Mouse (Mus musculus): Measurements from ENCODE around the gene Meig1. TPM values are rescaled to one million over a fixed set of nuclear protein-coding genes. Genes with fewer than 3 reads are reported as not detected.

Meig1 gene
- polyA plus RNA-seq, 1 experiment = 0.14 TPM

DNA sequence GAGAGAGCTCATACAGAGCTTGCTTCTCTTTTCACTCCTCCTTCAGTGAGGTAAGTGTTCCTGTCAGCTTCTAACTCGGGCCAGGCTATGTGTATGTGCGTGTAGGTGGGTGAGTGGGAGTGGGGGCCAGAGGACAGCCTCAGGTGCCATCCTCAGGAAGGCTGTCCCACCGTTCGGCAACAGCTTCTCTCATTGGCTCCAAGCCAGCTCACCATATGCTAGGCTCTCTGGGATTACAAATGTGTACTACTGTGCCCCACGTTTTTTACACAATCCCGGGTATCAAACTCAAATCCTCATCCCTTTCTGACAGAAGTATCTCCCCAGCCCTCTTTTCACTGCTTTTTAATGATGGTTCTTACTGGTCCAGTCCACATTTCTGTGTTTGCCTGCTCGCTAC lies 21.8 kb upstream of the Meig1 start:
- Histone ChIP-seq H3K36me3 (ENCODE audit: control insufficient read depth, insufficient read depth) (peaks cover 17% of the 10 kb centered on the region), H3K27me3 (ENCODE audit: control insufficient read depth, insufficient read depth, insufficient read length) (no peaks in the 10 kb centered on the region), H3ac (ENCODE audit: control insufficient read depth, insufficient read length) (no peak overlapping the region), H3K4me3 (no peak overlapping the region), H3K4me2 (ENCODE audit: low read depth) (no peak overlapping the region), H3K79me2 (ENCODE audit: control insufficient read depth, insufficient read depth) (no peaks in the 10 kb centered on the region)
- TF ChIP-seq REST (IDR thresholded peaks at IDR 0.05; ENCODE audit: insufficient read depth, insufficient read length) (no peak), POLR2A (IDR thresholded peaks at IDR 0.05; ENCODE audit: insufficient read length, low read depth) (no peak), SRF (IDR thresholded peaks at IDR 0.05; ENCODE audit: control insufficient read depth, insufficient read length, low read depth) (no peak), TCF3 (IDR thresholded peaks at IDR 0.05; ENCODE audit: insufficient read length, low read depth) (no peak), TCF12 (IDR thresholded peaks at IDR 0.05; ENCODE audit: insufficient read depth, poor library complexity, severe bottlenecking) (no peak), MYOD1 (IDR thresholded peaks at IDR 0.05; ENCODE audit: control insufficient read depth in 1 of 3, insufficient read length in 2 of 3, low read depth in 2 of 3) (no peak), MYOG (IDR thresholded peaks at IDR 0.05; ENCODE audit: control insufficient read depth in 1 of 3, insufficient read depth in 1 of 3, insufficient read length in 2 of 3, low read depth in 2 of 3) (no peak), USF1 (IDR thresholded peaks at IDR 0.05; ENCODE audit: low read depth) (no peak), E2F4 (IDR thresholded peaks at IDR 0.05; ENCODE audit: insufficient read depth) (no peak), CEBPB (IDR thresholded peaks at IDR 0.05; ENCODE audit: insufficient read depth, poor library complexity, severe bottlenecking) (no peak), POLR2AphosphoS2 (IDR thresholded peaks at IDR 0.05; ENCODE audit: insufficient read length, low read depth) (no peak), MAX (IDR thresholded peaks at IDR 0.05; ENCODE audit: low read depth) (no peak)

- no peak overlapping the region for H3ac ChIP-seq (ENCODE audit: control insufficient read depth, insufficient read length)
These were observed 15.5 kb upstream of the Meig1 start for GRCm38 (mm10) chr2:3437956-3438355.

DNA sequence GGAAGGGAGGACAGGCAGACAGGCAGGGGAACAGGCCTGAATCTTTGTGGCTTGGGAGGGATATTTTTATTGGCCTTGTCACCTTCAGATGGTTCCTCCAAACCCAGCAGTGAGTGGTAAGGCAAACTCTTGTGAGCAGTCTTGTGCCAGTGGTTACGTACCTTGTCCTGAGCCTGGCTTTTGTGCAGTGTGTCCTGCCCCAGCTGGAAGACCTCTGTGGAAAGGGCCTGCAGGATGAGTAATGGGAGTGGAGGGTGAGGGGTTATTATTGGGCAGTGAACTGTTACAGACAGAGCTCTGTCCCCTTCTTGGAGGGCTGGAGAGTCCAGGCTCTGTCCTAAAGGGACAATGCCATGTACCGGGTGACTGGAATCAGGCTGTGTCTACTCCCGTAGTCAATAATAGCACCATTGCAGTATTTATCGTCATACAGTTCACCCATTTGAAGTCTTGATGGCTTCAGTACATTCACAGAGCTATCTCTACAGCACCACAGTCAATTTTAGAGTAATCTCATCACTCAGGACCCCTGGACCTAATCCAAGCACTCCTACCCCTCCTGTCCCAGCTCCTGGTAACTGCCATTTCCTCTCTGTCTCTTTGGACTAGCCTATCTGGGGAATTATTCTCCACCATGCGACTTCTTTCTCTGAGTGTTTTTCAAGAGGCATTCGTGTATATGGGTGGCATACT lies 13.1 kb upstream of the Meig1 start:
- Histone ChIP-seq H3K27me3 (ENCODE audit: control insufficient read depth, insufficient read depth, insufficient read length) (no peaks in the 10 kb centered on the region), H3ac (ENCODE audit: control insufficient read depth, insufficient read length) (no peak overlapping the region), H3K36me3 (ENCODE audit: control insufficient read depth, insufficient read depth) (peaks cover 4% of the 10 kb centered on the region), H3K4me2 (ENCODE audit: low read depth) (no peak overlapping the region), H3K79me2 (ENCODE audit: control insufficient read depth, insufficient read depth) (no peaks in the 10 kb centered on the region), H3K4me3 (no peak overlapping the region)
- TF ChIP-seq SRF (IDR thresholded peaks at IDR 0.05; ENCODE audit: control insufficient read depth, insufficient read length, low read depth) (no peak), MYOD1 (IDR thresholded peaks at IDR 0.05; ENCODE audit: control insufficient read depth in 1 of 3, insufficient read length in 2 of 3, low read depth in 2 of 3) (no peak), POLR2A (IDR thresholded peaks at IDR 0.05; ENCODE audit: insufficient read length, low read depth) (no peak), REST (IDR thresholded peaks at IDR 0.05; ENCODE audit: insufficient read depth, insufficient read length) (no peak), CEBPB (IDR thresholded peaks at IDR 0.05; ENCODE audit: insufficient read depth, poor library complexity, severe bottlenecking) (no peak), MAX (IDR thresholded peaks at IDR 0.05; ENCODE audit: low read depth) (no peak), MYOG (IDR thresholded peaks at IDR 0.05; ENCODE audit: control insufficient read depth in 1 of 3, insufficient read depth in 1 of 3, insufficient read length in 2 of 3, low read depth in 2 of 3) (no peak)

More at GRCm38 (mm10) chr2:3437956-3438355, 15.5 kb upstream of the Meig1 start:
- H3K79me2 ChIP-seq (ENCODE audit: control insufficient read depth, insufficient read depth) = no peaks in the 10 kb centered on the region
- no peak overlapping the region for H3K4me3 ChIP-seq
- peaks cover 12% of the 10 kb centered on the region for H3K36me3 ChIP-seq (ENCODE audit: control insufficient read depth, insufficient read depth)
- no peaks in the 10 kb centered on the region for H3K27me3 ChIP-seq (ENCODE audit: control insufficient read depth, insufficient read depth, insufficient read length)
- no peak for TF ChIP-seq TCF12 (IDR thresholded peaks at IDR 0.05; ENCODE audit: insufficient read depth, poor library complexity, severe bottlenecking)
- no peak for TF ChIP-seq MAX (IDR thresholded peaks at IDR 0.05; ENCODE audit: low read depth)
- TF ChIP-seq POLR2AphosphoS2 (IDR thresholded peaks at IDR 0.05; ENCODE audit: insufficient read length, low read depth) = no peak
- TF ChIP-seq MYOD1 (IDR thresholded peaks at IDR 0.05; ENCODE audit: control insufficient read depth in 1 of 3, insufficient read length in 2 of 3, low read depth in 2 of 3) = no peak
- TF ChIP-seq TCF3 (IDR thresholded peaks at IDR 0.05; ENCODE audit: insufficient read length, low read depth) = no peak
- no peak for TF ChIP-seq POLR2A (IDR thresholded peaks at IDR 0.05; ENCODE audit: insufficient read length, low read depth)
- TF ChIP-seq USF1 (IDR thresholded peaks at IDR 0.05; ENCODE audit: low read depth) = no peak
- TF ChIP-seq REST (IDR thresholded peaks at IDR 0.05; ENCODE audit: insufficient read depth, insufficient read length) = no peak
- TF ChIP-seq MYOG (IDR thresholded peaks at IDR 0.05; ENCODE audit: control insufficient read depth in 1 of 3, insufficient read depth in 1 of 3, insufficient read length in 2 of 3, low read depth in 2 of 3) = no peak
- no peak for TF ChIP-seq CEBPB (IDR thresholded peaks at IDR 0.05; ENCODE audit: insufficient read depth, poor library complexity, severe bottlenecking)
- TF ChIP-seq SRF (IDR thresholded peaks at IDR 0.05; ENCODE audit: control insufficient read depth, insufficient read length, low read depth) = no peak
- TF ChIP-seq E2F4 (IDR thresholded peaks at IDR 0.05; ENCODE audit: insufficient read depth) = no peak
- H3K4me2 ChIP-seq (ENCODE audit: low read depth) = no peak overlapping the region

DNA sequence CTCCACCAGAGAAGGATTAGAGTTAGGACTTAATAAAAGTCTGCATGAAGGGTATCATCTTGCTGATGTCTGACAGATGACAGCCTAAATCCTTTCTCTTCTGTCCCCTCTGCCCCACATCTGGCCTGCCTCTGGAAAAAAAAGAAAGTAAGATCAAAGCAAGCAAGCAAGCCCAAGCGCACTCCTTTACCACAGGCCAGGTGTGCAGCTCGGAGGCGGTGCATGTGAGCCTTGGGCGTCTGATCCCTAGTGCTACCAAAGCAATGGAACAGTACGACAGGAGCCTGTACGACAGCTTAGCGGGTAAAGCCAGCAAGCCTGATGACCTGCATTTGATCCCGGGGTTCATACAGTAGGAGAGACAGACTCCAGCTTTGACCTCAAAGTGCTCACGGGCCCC lies 8.5 kb upstream of the Meig1 start:
- Histone ChIP-seq H3K79me2 (ENCODE audit: control insufficient read depth, insufficient read depth) (no peaks in the 10 kb centered on the region), H3ac (ENCODE audit: control insufficient read depth, insufficient read length) (no peak overlapping the region), H3K4me3 (no peak overlapping the region), H3K36me3 (ENCODE audit: control insufficient read depth, insufficient read depth) (peaks cover 3% of the 10 kb centered on the region), H3K4me2 (ENCODE audit: low read depth) (no peak overlapping the region), H3K27me3 (ENCODE audit: control insufficient read depth, insufficient read depth, insufficient read length) (no peaks in the 10 kb centered on the region)
- TF ChIP-seq MAX (IDR thresholded peaks at IDR 0.05; ENCODE audit: low read depth) (no peak), POLR2AphosphoS2 (IDR thresholded peaks at IDR 0.05; ENCODE audit: insufficient read length, low read depth) (no peak), TCF12 (IDR thresholded peaks at IDR 0.05; ENCODE audit: insufficient read depth, poor library complexity, severe bottlenecking) (no peak), MYOD1 (IDR thresholded peaks at IDR 0.05; ENCODE audit: control insufficient read depth in 1 of 3, insufficient read length in 2 of 3, low read depth in 2 of 3) (no peak), CEBPB (IDR thresholded peaks at IDR 0.05; ENCODE audit: insufficient read depth, poor library complexity, severe bottlenecking) (no peak), USF1 (IDR thresholded peaks at IDR 0.05; ENCODE audit: low read depth) (no peak), MYOG (IDR thresholded peaks at IDR 0.05; ENCODE audit: control insufficient read depth in 1 of 3, insufficient read depth in 1 of 3, insufficient read length in 2 of 3, low read depth in 2 of 3) (no peak), TCF3 (IDR thresholded peaks at IDR 0.05; ENCODE audit: insufficient read length, low read depth) (no peak), E2F4 (IDR thresholded peaks at IDR 0.05; ENCODE audit: insufficient read depth) (no peak), POLR2A (IDR thresholded peaks at IDR 0.05; ENCODE audit: insufficient read length, low read depth) (no peak), SRF (IDR thresholded peaks at IDR 0.05; ENCODE audit: control insufficient read depth, insufficient read length, low read depth) (no peak), REST (IDR thresholded peaks at IDR 0.05; ENCODE audit: insufficient read depth, insufficient read length) (no peak)

Data from myocyte (in vitro differentiated cells).